Mouse (Mus musculus) liver, postnatal 0 days (tissue): ENCODE measurements at regions not wholly inside any gene's neighbourhood (a gene's known extent, or its start where the extent isn't known, plus 50 kb on each side); places are given as distances from the start of the nearest gene placed in this dataset.

Experiments used
- CTCF ChIP-seq: sonication (generic); IDR thresholded peaks from 2 replicates; pipeline ENCODE4 v1.5.1; 2016; ENCODE audit warnings: antibody characterized with exemption, low read depth
- EP300 ChIP-seq: IDR thresholded peaks from 2 replicates; pipeline ENCODE4 v1.6.1; 2016; ENCODE audit warnings: antibody characterized with exemption, low read depth, mild to moderate bottlenecking

DNA sequence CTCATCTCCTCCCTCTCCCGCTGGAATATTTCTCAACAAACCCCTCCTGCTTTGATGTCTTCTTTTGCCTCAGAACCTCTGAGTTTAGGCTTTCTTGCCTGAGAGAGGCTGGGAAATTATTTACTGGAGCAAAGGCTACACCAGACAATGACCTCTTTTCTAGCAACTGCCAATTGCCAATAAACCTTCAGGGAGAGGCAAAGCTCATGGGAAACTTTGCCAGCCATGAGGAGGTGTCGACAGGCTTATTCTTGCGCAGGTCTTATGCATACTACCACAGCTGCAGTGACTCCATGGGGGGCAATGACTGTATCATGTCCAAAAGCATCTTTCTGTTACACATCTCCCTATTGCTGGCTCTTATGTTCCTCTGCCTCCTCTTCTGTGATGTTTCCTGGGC is 260.0 kb downstream of the Plpp3 start:
- TF ChIP-seq CTCF, result no peak
- TF ChIP-seq EP300, result no peak
